Mouse (Mus musculus): Measurements from ENCODE around the gene Adra1b.

Adra1b gene

DNA sequence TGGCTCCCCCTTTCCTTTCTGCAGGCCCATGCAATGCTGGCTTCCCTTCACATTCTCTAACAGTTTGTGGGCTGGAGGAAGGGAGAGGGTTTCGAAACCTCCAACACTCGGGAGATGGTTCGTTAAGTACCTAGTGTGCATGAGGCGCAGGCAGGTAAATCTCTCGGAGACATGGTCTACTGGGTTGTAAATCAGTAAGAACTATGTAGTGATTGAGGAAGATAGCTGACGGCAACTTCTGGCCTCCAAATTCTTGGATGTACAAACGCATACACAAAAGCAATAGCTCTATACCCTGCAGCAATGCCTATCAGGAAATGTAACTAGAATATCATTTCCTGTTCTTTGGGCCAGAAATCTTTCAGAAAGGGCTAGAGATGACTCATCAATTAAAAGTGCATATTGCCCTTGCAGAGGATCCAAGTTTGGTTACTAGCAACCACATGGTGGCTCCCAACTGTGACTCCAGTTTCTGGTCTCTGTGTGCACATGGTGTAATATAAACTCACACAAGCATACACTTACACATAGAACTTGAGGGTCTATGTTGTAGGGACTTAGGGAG lies 172.2 kb downstream of the Adra1b start:
- peak; percentile 78 for DNase-seq (ENCODE audit: low read depth)

DNA sequence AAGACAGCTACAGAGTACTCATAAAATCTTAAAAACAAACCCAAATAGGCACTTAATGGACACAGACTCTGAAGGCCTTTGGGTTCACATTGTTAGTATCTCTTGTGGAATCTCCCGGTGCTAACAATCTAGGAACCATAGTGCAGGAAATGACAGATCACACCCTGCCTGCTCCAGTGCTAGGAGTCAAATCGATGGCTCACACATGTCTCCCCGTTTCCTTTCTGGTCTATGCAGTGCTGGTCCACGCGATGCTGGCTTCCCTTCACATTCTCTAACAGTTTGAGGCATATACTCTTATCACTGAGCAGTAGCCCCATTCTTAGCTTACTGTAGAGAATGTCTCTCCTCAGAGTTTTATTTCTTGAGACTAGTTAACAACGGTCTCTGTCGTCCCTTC lies 173.2 kb downstream of the Adra1b start:
- no peak for DNase-seq (ENCODE audit: low read depth)
